Mouse (Mus musculus): ENCODE results near the gene Jazf1. TPM values are rescaled to one million over a fixed set of nuclear protein-coding genes. Genes with fewer than 3 reads are reported as not detected.

The Jazf1 gene
- polyA plus RNA-seq, 1 experiment from 2014 or later = 3.2 TPM

DNA sequence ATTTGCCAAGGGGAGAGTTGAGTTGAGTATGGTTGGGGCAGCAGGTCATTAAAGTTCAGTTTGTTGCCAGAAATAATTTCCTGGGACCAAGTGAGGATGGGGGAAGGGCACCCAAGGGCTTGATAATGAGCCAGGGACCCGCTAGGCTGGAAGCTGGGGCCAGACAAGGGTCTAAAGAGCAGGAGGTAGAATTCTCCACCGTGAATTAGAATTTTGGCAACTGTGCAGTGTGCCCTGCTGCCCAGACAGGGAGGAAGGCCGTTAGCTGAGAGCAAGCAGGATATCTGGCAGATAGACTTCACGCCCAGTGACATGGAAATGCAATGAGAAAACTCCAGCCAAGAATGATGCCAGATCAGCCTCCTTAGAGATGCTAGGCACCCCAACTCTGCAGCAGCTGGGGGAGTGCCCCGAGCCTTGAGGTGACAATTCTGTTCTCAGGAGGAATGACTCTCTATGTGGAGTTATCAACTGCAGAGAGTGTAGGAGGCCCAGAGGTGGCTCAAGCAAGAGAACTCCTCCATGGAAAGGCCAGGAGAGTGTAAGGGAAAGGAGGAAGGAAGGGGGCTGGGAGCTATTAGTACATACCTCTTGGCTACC is 1.6 kb upstream of the Jazf1 start:
- ATAC-seq (replicated peaks; ENCODE audit: low FRiP score, low read depth) = no peak
- Histone ChIP-seq H3K27ac (no peak overlapping the region), H3K9me3 (replicated peaks; ENCODE audit: low read length) (no peaks in the 10 kb centered on the region), H3K36me3 (ENCODE audit: insufficient read depth, low read length) (no peaks in the 10 kb centered on the region), H3K9ac (ENCODE audit: low read depth, low read length) (no peak overlapping the region), H3K27me3 (ENCODE audit: insufficient read depth, low read length) (no peaks in the 10 kb centered on the region), H3K4me1 (replicated peaks; ENCODE audit: insufficient read depth, low read length) (no peaks in the 10 kb centered on the region), H3K4me3 (replicated peaks; ENCODE audit: low read depth, low read length) (no peak overlapping the region), H3K4me2 (ENCODE audit: low read length) (no peak overlapping the region)
- TF ChIP-seq CTCF (IDR thresholded peaks at IDR 0.05; ENCODE audit: low read depth) = no peak
- 37% methylated on average over 5 of the region's 5 CpGs for WGBS
- no peak for DNase-seq (ENCODE audit: low spot score)

DNA sequence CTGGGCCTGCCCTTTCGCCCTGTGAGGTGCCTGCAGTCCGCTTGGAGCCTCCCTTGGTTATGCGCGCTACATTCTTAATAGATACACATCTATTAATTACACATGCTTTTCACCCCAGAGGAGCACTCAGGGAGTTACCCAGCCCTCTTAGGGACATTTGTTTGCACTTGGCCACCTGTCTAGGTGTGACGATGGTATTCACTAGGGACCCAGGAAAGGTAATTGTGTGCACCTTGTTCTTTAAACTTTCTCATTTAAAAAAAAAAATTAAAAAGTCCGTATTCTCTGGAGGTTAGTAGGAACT is 396 bp upstream of the Jazf1 start:
- no peaks in the 10 kb centered on the region for H3K9me3 ChIP-seq (replicated peaks; ENCODE audit: low read length)
- DNase-seq (ENCODE audit: low spot score) (peak; percentile 18), ATAC-seq (replicated peaks; ENCODE audit: low FRiP score, low read depth) (peak; percentile 66)
- no peak overlapping the region for H3K27ac ChIP-seq
- peak overlapping the region; percentile 85 for H3K4me3 ChIP-seq (replicated peaks; ENCODE audit: low read depth, low read length)
- no peak for TF ChIP-seq CTCF (IDR thresholded peaks at IDR 0.05; ENCODE audit: low read depth)
- no peaks in the 10 kb centered on the region for H3K27me3 ChIP-seq (ENCODE audit: insufficient read depth, low read length)
- H3K36me3 ChIP-seq (ENCODE audit: insufficient read depth, low read length) = no peaks in the 10 kb centered on the region
- no peaks in the 10 kb centered on the region for H3K4me1 ChIP-seq (replicated peaks; ENCODE audit: insufficient read depth, low read length)
- 3% methylated on average over 6 of the region's 6 CpGs for WGBS
- H3K9ac ChIP-seq (ENCODE audit: low read depth, low read length) = peak overlapping the region; percentile 69
- peak overlapping the region; percentile 96 for H3K4me2 ChIP-seq (ENCODE audit: low read length)

DNA sequence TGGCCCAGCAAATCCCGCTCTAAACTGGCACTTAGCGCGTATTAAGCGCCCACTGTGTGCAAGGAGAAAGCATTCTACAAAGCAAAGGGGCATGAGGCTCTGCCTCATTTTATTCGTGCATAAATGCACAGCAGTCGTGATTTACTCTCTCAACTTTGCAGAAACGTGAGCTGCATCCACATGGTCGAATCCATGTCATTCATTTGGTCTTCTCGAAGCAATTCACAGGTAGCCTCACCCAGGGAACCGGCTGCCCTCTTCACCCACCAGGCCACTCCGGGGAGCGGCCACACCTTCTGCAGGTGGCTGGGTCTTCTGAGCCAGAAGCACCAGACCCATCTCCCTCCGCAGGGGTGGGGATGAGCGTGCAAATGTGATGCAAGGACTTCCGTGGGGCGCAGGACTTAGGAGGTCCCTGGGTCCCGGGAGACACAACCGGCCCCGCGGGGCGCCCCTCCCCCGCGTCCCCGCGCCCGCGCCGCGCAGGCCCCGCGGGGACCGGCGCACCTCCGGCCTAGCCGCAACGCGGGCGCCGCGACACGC is 914 bp downstream of the Jazf1 start:
- H3K27me3 ChIP-seq (ENCODE audit: insufficient read depth, low read length) = no peaks in the 10 kb centered on the region
- no peak for TF ChIP-seq CTCF (IDR thresholded peaks at IDR 0.05; ENCODE audit: low read depth)
- DNase-seq (ENCODE audit: low spot score) (no peak), ATAC-seq (replicated peaks; ENCODE audit: low FRiP score, low read depth) (peak; percentile 43; the same call in 1 of the 2 replicates)
- H3K27ac ChIP-seq = no peak overlapping the region
- peak overlapping the region; percentile 96 for H3K4me2 ChIP-seq (ENCODE audit: low read length)
- H3K4me3 ChIP-seq (replicated peaks; ENCODE audit: low read depth, low read length) = peak overlapping the region; percentile 85
- 5% methylated on average over 38 of the region's 41 CpGs for WGBS
- peak overlapping the region; percentile 69 for H3K9ac ChIP-seq (ENCODE audit: low read depth, low read length)
- no peaks in the 10 kb centered on the region for H3K9me3 ChIP-seq (replicated peaks; ENCODE audit: low read length)
- H3K36me3 ChIP-seq (ENCODE audit: insufficient read depth, low read length) = no peaks in the 10 kb centered on the region
- H3K4me1 ChIP-seq (replicated peaks; ENCODE audit: insufficient read depth, low read length) = no peaks in the 10 kb centered on the region

DNA sequence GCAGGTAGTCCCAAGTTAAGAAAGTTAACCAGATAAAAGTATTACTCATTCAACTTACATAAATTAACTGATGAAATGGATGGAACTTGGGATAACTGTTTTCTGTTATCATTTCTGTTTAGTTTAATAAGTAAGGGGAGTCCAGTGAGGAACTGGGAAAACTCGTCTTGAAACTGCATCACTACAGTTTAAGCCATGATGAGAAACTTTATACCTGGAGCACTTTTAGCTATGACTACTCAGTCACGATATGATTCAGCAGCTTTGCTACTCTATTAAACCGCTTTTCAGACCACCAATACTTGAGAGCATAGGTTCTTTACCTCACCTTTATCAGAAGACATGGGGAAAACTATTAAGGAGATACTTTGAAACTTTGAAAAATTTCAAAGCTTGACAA is 1.5 kb downstream of the Jazf1 start:
- no peak overlapping the region for H3K27ac ChIP-seq
- ATAC-seq (replicated peaks; ENCODE audit: low FRiP score, low read depth) = no peak
- H3K36me3 ChIP-seq (ENCODE audit: insufficient read depth, low read length) = no peaks in the 10 kb centered on the region
- no peak overlapping the region for H3K9ac ChIP-seq (ENCODE audit: low read depth, low read length)
- no peak overlapping the region for H3K4me2 ChIP-seq (ENCODE audit: low read length)
- no peaks in the 10 kb centered on the region for H3K27me3 ChIP-seq (ENCODE audit: insufficient read depth, low read length)
- no peaks in the 10 kb centered on the region for H3K4me1 ChIP-seq (replicated peaks; ENCODE audit: insufficient read depth, low read length)
- no peak for TF ChIP-seq CTCF (IDR thresholded peaks at IDR 0.05; ENCODE audit: low read depth)
- DNase-seq (ENCODE audit: low spot score) = no peak
- no peaks in the 10 kb centered on the region for H3K9me3 ChIP-seq (replicated peaks; ENCODE audit: low read length)
- H3K4me3 ChIP-seq (replicated peaks; ENCODE audit: low read depth, low read length) = no peak overlapping the region
- WGBS = 47% methylated on average over 3 of the region's 3 CpGs

DNA sequence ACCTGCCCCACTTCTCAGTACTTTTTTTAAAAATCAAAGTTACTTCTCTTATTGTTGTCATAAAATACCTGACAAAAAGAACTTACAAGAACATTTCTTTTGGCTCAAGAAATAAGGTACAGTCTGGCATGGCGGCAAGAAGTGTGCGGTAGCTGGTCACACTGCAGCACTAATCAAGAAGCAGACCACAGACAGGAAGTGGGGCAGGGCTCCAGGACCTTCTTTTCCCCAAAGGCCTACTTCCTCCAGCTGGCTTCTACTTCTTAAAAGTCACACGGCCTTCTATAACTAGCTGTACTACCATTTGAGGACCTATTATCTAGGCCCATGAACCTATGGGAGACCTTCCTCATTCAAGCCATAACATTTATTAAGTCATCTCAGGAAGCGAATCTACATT is 4.4 kb downstream of the Jazf1 start:
- H3K9me3 ChIP-seq (replicated peaks; ENCODE audit: low read length) = no peaks in the 10 kb centered on the region
- no peak overlapping the region for H3K9ac ChIP-seq (ENCODE audit: low read depth, low read length)
- H3K4me2 ChIP-seq (ENCODE audit: low read length) = no peak overlapping the region
- ATAC-seq (replicated peaks; ENCODE audit: low FRiP score, low read depth) = no peak
- 84% methylated on average over 4 of the region's 4 CpGs for WGBS
- no peaks in the 10 kb centered on the region for H3K4me1 ChIP-seq (replicated peaks; ENCODE audit: insufficient read depth, low read length)
- no peak overlapping the region for H3K4me3 ChIP-seq (replicated peaks; ENCODE audit: low read depth, low read length)
- TF ChIP-seq CTCF (IDR thresholded peaks at IDR 0.05; ENCODE audit: low read depth) = no peak
- no peak overlapping the region for H3K27ac ChIP-seq
- H3K36me3 ChIP-seq (ENCODE audit: insufficient read depth, low read length) = no peaks in the 10 kb centered on the region
- no peak for DNase-seq (ENCODE audit: low spot score)
- H3K27me3 ChIP-seq (ENCODE audit: insufficient read depth, low read length) = no peaks in the 10 kb centered on the region

DNA sequence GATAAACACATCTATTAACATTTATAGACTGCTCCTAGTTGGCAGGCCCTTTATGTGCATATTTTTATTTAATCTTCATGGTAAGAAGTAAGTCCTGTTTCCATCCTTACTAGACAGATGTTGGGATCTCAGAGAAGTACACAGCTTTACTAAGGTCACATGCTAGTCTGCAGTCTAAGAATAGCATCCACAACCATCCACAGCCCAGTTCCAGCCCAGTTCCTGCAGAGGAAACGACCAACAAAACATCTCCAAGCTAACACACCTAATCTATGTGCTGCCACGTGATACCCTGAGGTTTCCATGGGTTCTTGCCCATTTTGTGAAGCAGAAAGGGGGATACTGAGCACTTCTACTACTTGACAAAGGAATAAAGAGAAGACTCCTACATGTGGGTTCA is 13.5 kb downstream of the Jazf1 start:
- ATAC-seq (replicated peaks; ENCODE audit: low FRiP score, low read depth) = no peak
- no peaks in the 10 kb centered on the region for H3K27me3 ChIP-seq (ENCODE audit: insufficient read depth, low read length)
- H3K4me1 ChIP-seq (replicated peaks; ENCODE audit: insufficient read depth, low read length) = no peaks in the 10 kb centered on the region
- H3K9ac ChIP-seq (ENCODE audit: low read depth, low read length) = no peak overlapping the region
- no peak overlapping the region for H3K4me2 ChIP-seq (ENCODE audit: low read length)
- 31% methylated on average over 2 of the region's 2 CpGs for WGBS
- no peak for DNase-seq (ENCODE audit: low spot score)
- H3K4me3 ChIP-seq (replicated peaks; ENCODE audit: low read depth, low read length) = no peak overlapping the region
- no peaks in the 10 kb centered on the region for H3K36me3 ChIP-seq (ENCODE audit: insufficient read depth, low read length)
- no peak overlapping the region for H3K27ac ChIP-seq
- H3K9me3 ChIP-seq (replicated peaks; ENCODE audit: low read length) = no peaks in the 10 kb centered on the region
- TF ChIP-seq CTCF (IDR thresholded peaks at IDR 0.05; ENCODE audit: low read depth) = no peak

DNA sequence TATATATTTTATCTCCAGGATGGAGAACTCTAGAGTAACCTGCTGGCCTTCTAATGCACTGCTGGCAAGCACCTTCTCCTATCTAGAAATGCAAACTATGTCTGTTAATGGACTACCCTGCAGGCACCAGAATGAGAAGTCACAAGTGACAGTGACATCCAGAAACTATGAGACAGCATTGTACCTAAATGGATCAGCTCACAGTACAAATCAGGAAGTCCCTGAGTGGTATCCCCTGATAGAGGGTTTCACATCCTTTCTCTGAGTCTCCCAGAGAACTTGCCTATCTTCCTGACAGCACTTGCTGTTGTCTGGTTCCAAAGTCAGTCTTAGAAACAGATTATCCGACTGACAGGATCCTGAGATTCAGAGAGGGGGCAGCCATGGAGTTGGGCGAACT is 22.9 kb downstream of the Jazf1 start:
- H3K27me3 ChIP-seq (ENCODE audit: insufficient read depth, low read length) = no peaks in the 10 kb centered on the region
- H3K9ac ChIP-seq (ENCODE audit: low read depth, low read length) = no peak overlapping the region
- H3K27ac ChIP-seq = no peak overlapping the region
- H3K4me2 ChIP-seq (ENCODE audit: low read length) = no peak overlapping the region
- 93% methylated on average over 2 of the region's 2 CpGs for WGBS
- ATAC-seq (replicated peaks; ENCODE audit: low FRiP score, low read depth) (no peak), DNase-seq (ENCODE audit: low spot score) (no peak)
- no peak for TF ChIP-seq CTCF (IDR thresholded peaks at IDR 0.05; ENCODE audit: low read depth)
- H3K4me3 ChIP-seq (replicated peaks; ENCODE audit: low read depth, low read length) = no peak overlapping the region
- H3K36me3 ChIP-seq (ENCODE audit: insufficient read depth, low read length) = no peaks in the 10 kb centered on the region
- H3K9me3 ChIP-seq (replicated peaks; ENCODE audit: low read length) = no peaks in the 10 kb centered on the region
- H3K4me1 ChIP-seq (replicated peaks; ENCODE audit: insufficient read depth, low read length) = no peaks in the 10 kb centered on the region

All from kidney, postnatal 0 days (tissue).